Mouse (Mus musculus) right cerebral cortex, adult 18-20 months (tissue): ENCODE results near the gene Mlip.

Experiments
- DNase-seq: peaks from one replicate; pipeline ENCODE4 v3.0.0; 2022; ENCODE audit warnings: mixed read lengths

The Mlip gene

GRCm38 (mm10) chr9:77344318-77344717, 8.5 kb downstream of the Mlip start:
- no peak for DNase-seq

DNA sequence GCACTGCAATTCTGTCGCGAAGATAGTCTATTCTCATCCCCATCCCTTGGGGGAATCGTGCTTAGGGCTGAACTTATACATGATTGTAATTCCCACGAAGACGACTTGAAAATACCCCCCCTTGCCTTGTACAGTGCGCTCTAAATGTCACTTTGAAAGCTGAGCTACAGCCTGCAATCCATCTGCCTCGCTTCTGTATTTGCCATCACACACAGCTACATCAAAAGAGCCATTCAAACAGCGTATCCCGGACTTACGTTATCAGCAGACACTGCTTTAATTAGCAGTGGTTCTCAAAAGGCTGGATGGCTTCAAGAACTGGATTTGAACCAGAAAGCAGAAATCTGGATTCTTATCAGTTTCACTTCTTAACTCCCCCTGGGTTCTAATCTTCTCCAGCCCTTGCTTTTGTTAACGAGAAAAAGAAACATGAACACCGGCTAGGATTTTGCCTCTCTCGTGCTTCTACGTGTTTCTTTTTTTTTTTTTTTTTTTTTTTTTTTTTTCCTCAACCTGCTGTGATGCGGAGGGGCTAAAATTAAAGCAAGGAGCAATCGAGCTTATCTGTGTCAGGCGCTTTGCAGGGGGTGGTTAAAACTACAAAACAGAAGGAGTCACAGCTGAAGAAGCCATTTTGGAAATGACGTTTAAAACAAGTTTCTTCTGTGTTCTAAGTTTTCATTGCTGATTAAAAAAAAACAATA, 12.5 kb downstream of the Mlip start:
- peak; percentile 53 for DNase-seq

DNA sequence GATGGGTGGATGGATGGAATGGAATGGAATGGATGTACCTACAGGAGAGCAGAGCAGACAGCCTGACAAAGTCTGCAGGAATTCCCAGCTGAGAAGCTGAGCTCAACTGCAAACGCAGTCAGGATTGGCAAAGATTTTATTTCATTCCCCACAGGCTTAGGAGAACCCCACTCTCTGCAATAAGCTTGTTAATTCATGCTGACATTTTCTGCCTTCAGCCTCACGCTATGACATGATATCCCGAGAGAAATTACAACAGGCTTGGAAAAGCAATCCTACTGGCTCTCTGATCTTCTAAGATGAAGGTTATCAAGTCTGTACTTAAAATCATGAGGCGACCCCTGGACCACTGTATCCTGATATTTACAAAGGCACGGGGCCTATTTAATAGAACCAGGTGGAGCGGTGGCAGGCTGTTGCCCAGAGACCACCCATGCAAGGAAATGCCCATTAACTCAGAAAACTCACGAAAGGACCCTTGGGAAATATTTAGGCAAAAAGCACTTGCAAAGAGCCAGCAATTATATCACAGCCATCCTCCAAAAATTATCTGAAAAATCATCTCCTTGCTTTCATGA, 13.1 kb downstream of the Mlip start:
- DNase-seq = peak; percentile 10

GRCm38 (mm10) chr9:77335370-77335769, 17.4 kb downstream of the Mlip start:
- no peak for DNase-seq

- DNase-seq = no peak
These were observed 34.4 kb downstream of the Mlip start for GRCm38 (mm10) chr9:77318346-77318745.

DNA sequence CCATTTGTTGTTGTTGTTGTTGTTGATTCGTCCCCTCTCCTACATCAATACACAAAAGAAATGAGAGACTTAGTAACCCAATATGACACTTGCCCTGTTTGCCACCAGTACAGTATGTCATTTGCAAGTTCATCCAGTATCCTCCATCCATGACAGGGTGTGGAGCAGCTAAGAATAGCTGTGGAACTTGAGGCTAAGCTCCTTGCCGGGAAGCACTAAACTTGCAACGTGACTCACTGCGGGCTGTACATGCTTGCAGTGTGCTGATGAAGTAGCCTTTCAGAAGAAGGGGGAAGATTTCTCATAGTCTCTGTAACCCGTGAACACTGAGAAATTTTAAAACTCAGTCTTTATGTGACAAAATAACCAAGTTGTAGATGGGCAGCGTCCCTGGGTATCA, 42.2 kb downstream of the Mlip start:
- DNase-seq = peak; percentile 11

GRCm38 (mm10) chr9:77305417-77305816, 47.4 kb downstream of the Mlip start:
- no peak for DNase-seq

DNA sequence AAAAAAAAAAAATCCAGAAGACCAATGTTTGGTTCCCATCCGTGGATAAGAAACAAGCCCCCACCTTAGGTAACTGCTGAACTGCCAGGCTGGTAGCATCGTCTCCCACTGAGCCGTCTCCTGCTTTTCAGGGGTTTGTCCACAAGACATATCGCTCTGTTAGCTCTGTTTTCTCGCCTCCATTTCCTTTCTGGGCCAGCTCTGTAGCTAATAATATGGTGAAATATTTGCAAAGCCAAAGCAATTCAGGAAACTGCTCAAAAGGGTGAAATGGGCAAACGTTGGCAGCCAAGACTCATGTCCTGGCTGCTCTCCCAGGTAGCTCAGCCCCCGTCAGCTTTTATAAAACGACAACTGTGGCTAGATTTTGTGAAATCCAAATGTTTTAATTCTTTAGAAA, 50.4 kb downstream of the Mlip start:
- DNase-seq = peak; percentile 45

GRCm38 (mm10) chr9:77287958-77288357, 64.8 kb downstream of the Mlip start:
- DNase-seq = no peak

DNA sequence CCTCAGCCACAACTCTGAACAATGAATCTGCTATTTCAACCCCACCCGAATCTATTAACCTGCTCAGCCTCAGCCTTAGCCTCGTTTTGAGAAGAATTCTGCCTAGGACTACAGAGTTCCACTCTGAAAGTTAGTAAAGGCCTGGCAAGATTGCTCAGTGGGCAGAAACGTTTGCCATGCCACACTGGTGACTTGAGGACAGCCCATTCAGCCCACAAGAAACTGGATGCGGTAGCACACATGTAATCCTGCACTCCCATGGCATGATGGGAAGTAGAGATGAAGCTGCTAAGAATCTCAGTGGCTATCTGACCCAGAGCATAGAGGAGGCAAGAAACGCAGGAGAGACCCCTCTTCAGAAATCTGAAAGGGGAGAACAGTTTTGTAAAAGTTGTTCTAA, 73.4 kb downstream of the Mlip start:
- DNase-seq = no peak

DNA sequence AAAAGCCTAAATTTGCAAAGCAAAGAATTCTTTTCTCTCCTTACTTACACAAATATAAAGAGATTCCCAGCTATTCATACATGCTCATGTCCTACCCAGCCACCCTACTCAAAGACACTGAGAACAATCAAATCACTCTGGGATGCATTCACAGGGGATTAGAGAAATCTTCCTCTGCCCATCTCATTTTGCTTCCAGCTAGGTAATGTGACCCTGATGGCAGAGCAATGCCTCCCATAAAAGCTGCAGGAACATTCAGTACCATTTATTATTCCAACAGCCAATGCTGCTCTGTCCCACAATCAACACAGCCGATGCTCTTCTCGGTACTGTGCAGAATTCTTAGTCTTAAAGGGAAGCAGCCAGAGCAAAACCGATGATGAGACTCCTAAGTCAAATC, 74.7 kb downstream of the Mlip start:
- no peak for DNase-seq

DNA sequence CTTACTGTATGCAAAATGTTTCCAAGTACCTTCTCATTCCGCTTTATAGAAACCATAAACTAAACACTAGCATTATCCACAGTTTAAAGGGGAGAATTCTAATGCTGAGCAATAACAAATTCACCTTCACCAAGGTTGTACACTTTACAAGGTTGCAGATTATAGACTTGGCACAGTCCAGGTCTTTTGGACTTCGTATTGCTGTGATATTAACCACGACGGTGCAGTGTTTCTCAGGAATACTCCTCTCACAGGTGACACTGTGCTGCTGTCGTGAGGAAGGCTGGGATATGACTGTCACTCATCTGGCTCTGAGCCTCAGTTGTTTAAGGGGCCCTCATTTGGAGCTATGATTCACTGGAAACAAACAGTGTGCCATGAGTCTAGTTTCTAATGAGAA, 75.5 kb downstream of the Mlip start:
- DNase-seq = no peak

GRCm38 (mm10) chr9:77276451-77277154, 76.2 kb downstream of the Mlip start:
- no peak for DNase-seq

- no peak for DNase-seq
These were observed 80.0 kb downstream of the Mlip start for GRCm38 (mm10) chr9:77272727-77273126.

GRCm38 (mm10) chr9:77265268-77266017, 87.3 kb downstream of the Mlip start:
- peak; percentile 74 for DNase-seq

DNA sequence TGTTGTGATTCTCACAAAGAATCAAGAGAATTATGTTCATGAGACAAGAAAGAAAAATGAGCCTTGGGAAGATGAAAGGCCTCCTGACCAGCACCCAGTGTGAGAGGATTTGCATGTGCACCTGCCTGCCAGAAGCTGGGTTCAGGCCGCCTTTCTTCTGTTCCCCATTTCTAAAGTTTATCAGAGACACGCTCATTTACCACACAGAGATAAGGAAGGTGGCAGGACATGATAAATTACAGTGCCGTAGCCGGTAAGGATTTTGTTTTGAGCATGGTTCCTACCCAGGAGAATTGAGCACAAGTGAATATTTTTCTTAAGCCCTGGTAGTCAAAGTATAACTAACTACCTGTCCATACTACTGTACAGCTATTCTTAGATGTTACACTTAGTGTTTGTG, 93.7 kb downstream of the Mlip start:
- no peak for DNase-seq

DNA sequence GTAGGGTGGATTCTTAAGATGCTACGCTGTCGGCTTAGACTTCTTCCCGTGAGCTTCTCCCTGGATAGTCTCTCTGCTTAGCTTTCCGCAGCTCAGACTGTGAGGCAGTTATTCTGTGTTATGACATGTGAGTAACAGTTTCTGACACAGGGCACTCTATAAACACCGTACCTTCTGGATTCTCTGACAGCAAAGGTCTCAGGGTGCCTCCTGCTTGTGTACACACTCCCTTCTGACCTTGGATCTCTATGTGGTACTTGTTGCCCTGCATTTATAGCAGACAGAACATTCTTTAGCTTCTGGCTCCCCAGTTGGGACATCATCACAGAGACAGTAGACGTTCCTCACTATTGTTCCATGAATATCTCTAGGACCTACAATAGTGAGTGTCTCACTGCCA, 94.5 kb downstream of the Mlip start:
- no peak for DNase-seq

DNA sequence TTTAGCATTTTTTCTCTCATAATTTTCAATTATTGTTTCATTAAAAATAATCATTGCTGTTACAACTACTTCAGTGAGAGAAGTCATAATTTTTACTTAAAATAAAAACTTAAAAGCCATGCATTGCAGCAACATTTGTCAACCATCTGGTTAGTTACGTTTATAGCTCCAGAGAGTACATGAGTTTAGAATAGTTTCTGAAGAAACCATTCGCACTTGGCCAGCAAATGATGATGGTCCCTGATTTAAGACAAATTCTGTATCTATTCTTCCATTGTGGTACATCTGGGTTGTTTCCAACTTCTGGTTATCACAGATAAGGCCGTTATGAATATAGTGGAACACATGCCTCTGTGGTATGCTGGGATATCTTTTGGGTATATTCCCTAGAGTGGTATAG, 98.3 kb downstream of the Mlip start:
- DNase-seq = no peak

DNA sequence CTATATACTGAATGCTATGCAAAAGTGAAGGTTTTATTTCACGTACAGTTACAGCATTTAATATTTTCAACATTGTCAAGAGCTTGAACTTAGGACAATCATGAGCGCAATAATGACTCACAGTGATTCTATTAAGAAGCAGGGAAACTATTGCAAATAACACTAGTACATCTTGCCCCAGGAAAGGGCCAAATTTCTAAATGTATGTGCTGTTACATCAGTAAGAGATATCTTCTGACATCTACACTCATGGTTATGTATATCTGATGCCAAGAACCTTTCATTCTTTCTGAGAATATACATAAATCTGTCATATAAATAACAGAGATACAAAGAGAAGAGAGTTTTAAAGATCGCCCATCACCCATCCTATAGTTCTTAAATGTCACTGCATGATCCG, 100.0 kb downstream of the Mlip start:
- DNase-seq = no peak

DNA sequence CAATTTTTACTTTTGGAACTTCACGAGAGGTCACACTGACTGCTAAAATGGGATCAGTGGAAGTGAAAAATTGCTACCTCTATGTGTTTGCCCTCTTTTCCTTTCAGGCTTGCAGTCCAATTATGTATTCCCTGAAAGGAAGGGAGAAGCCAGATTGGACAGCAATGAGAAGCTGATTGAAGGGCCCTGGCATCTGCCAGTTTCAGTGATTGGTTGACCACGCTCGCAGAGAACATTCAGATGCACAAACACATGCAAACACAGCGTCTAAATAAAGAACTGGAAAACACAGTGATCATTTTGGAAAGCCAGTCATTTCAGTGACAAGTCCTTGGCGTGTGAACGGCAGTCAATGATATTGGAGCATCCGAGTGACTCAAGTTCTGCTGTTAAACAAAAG, 100.6 kb downstream of the Mlip start:
- DNase-seq = peak; percentile 47

GRCm38 (mm10) chr9:77251511-77252112, 101.2 kb downstream of the Mlip start:
- DNase-seq = peak; percentile 41

GRCm38 (mm10) chr9:77198250-77198649, 154.5 kb downstream of the Mlip start:
- DNase-seq = peak; percentile 39

DNA sequence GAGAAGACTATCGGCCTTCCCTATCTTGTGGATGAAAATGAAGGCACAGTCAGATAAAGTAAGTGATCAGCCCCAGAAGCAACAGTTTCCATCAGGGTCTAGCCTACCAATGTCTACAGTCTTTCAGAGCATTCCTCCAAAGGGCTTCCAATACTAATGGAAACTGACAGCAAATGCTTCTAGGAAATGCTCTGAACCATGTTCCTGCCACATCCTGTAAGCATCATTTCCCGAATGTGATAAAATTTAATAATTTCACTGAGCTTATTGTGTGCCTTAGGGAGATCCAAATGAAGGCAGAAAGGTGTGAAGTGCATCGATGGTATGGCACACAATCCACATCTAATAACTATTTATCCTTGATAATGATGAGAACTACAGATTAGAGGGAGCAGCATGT, 173.3 kb downstream of the Mlip start:
- no peak for DNase-seq
